Mouse (Mus musculus) CH12.LX (cell line): ENCODE measurements around the gene Serpinb1a.

ENCODE experiments used
- CHD1 ChIP-seq: IDR thresholded peaks from 2 replicates; pipeline ENCODE4 v1.6.1; 2012; ENCODE audit warnings: low read depth, low read length, improper control_type of control experiment, inconsistent platforms
- CHD2 ChIP-seq: IDR thresholded peaks from 2 replicates; pipeline ENCODE4 v1.6.1; 2011; ENCODE audit warnings: low read length, improper control_type of control experiment
- CTCF ChIP-seq, 2 experiments: IDR thresholded peaks in 1 of 2; conservative IDR thresholded peaks in 1 of 2; 2 replicates each; pipeline ENCODE4 v1.5.1; 2011 to 2012; ENCODE audit warnings: low read depth in 2 of 2, low read length in 2 of 2, improper control_type of control experiment in 1 of 2, inconsistent platforms in 1 of 2, mild to moderate bottlenecking in 1 of 2, moderate library complexity in 1 of 2
- EP300 ChIP-seq: IDR thresholded peaks from 2 replicates; pipeline ENCODE4 v1.6.1; 2011; ENCODE audit warnings: low read length, improper control_type of control experiment
- MAZ ChIP-seq: IDR thresholded peaks from 2 replicates; pipeline ENCODE4 v1.6.1; 2012; ENCODE audit warnings: low read depth, mild to moderate bottlenecking, inconsistent platforms, low read length, improper control_type of control experiment, moderate library complexity
- MXI1 ChIP-seq: IDR thresholded peaks from 2 replicates; pipeline ENCODE4 v1.6.1; 2011; ENCODE audit warnings: mild to moderate bottlenecking, low read depth, low read length, improper control_type of control experiment
- NRF1 ChIP-seq: IDR thresholded peaks from 2 replicates; pipeline ENCODE4 v1.6.1; 2014; ENCODE audit warnings: low read depth, mild to moderate bottlenecking, inconsistent platforms, low read length, improper control_type of control experiment, moderate library complexity
- POLR2A ChIP-seq: IDR thresholded peaks from 2 replicates; pipeline ENCODE4 v1.6.1; 2011; ENCODE audit warnings: low read depth, mild to moderate bottlenecking, improper control_type of control experiment, low read length
- POLR2AphosphoS2 ChIP-seq: IDR thresholded peaks from 2 replicates; pipeline ENCODE4 v1.6.1; 2011; ENCODE audit warnings: low read depth, low read length, improper control_type of control experiment
- RCOR1 ChIP-seq: conservative IDR thresholded peaks from 2 replicates; pipeline ENCODE4 v1.6.1; 2012; ENCODE audit warnings: low read depth, mild to moderate bottlenecking, inconsistent platforms, low read length, improper control_type of control experiment
- USF1 ChIP-seq: IDR thresholded peaks from 2 replicates; pipeline ENCODE4 v1.6.1; 2014; ENCODE audit warnings: low read depth, mild to moderate bottlenecking, inconsistent platforms, low read length, improper control_type of control experiment
- ZC3H11A ChIP-seq: IDR thresholded peaks from 2 replicates; pipeline ENCODE4 v1.6.1; 2012; ENCODE audit warnings: low read depth, mild to moderate bottlenecking, inconsistent platforms, low read length, improper control_type of control experiment
- ZNF384 ChIP-seq: IDR thresholded peaks from 2 replicates; pipeline ENCODE4 v1.6.1; 2012; ENCODE audit warnings: low read depth, low read length, improper control_type of control experiment, inconsistent platforms

DNA sequence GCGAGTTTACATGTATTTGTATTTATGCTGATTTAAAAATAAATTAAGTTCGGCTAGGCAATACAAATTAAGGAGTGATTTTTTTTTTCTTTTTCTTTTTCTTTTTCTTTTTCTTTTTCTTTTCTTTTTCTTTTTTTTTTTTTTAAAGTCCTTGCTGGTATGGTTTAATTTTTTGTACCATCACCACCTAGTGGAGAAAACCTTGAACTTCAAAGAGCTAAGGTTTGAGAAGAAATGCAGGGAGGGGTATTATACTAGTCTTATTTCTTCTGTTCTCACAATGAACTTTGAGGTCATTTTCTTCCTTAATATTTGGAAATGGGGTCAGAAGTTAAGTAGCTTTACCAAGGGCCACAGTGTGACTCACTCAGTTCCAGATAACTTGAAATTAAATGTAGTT, 51.9 kb downstream of the Serpinb1a start:
- TF ChIP-seq MXI1 (no peak), POLR2AphosphoS2 (no peak), POLR2A (no peak), ZC3H11A (no peak), CHD1 (no peak), EP300 (no peak), NRF1 (no peak), CHD2 (no peak), CTCF (conservative IDR thresholded peaks at IDR 0.05 in 1 of 2, IDR thresholded peaks at IDR 0.05 in 1 of 2; ENCODE audit: low read depth in 2 of 2, low read length in 2 of 2) (peak in 1 of 2 experiments; percentile 57; a peak in 3 of 4 replicates), RCOR1 (no peak), ZNF384 (peak; percentile 96), USF1 (no peak), MAZ (no peak)
